Mouse (Mus musculus) layer of hippocampus, adult 11-12 months (tissue): ENCODE results near the gene Disc1.

Experiments
- DNase-seq: peaks from one replicate; pipeline ENCODE4 v3.0.0; 2022; ENCODE audit warnings: low spot score

The Disc1 gene

DNA sequence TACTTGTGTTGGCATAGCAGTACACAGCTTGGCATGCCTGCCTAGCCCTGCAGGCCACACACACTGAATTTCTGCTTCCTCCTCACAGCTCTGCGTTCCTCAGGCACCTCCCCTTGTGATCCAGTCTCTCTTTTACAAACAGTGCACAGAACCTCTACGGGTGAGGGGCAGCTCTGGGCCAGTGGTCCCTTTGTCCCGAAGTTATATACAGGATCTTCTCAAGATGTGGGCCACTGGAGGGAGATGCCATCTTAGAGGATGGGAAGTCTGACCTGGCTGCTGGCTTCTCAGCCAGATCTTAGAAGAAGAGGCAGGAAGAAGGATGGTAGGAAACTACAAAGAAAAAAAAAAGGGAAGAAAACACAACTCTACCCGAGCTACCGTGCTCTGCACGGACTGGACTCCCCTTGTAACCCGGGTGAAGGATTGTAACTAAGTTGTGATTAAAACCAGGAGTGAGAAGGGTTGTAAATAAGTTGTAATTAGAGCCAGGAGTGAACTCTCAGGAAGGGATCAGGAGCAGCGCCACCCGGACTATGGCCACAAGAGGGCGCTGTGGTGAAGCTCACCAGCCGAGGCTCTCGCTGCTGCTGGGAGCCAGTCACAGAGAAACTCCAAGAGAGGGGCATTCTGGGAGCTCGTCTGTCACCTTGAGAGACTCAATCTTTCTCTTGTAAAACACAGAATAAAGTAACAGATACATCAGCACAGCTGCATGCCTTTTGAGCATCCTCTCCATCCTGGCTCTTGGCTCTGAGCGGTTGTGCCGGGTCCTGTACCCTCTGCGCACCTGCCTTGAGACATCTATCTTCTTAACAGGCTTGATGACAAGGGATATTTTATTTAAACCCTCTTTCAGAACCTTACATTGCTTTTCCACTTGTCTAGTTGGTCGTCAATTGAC lies 129.8 kb downstream of the Disc1 start:
- peak; percentile 85 for DNase-seq

DNA sequence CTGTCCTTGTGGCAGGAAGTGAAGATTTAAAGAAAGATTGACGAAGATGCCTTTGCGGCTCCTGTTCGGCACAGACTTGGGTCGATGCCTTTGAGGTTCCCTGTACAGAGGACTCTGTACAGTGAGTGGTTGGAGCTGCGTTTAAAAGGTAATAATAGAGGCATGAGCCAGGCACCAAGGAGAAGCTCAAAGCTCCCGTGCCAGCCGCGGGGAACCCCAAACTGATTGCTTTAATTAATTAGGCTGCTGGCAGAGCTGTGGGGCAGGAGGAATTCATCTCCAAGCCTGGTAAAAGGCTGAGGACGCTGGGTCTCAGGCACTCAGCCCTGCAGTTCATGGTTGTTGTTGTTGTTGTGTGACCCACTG lies 130.4 kb downstream of the Disc1 start:
- DNase-seq, result no peak

DNA sequence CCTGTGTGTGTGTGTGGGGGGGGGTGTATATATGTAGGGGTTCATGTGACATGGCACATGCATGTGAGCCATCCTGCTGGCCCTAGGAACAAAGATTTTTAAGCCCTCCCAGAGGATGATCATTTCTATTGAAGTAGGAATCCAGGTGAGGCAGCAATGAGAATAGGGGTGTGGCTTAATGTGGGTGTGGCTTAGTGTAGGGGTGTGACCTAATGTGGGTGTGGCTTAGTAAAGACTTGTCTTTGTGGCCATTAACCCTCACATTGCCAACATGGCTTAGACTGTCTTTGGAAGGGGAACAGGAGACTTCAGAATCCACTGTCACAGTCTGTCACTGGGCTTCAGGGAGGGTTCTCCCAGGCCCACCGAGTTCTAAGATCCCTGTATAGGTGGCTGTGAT lies 130.9 kb downstream of the Disc1 start:
- no peak for DNase-seq

DNA sequence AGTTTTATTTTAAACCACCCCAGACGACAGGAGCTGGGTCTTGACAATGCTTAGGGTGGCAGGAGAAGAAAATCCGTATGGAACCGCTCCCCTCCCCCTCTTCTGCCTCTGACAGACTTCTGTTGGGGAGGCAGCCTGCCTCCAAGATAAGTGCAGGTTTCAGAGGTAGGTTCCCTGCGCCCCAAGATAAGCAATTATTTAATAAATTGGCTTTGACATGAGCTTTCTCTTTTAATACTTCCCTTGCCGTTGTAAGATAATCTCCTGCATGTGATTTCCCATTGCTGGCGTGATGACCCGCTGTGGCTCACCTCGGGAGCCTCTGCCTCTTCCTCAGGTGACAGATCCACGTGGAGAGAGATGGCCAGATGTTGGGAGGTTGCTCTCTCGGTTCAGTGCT lies 133.0 kb downstream of the Disc1 start:
- no peak for DNase-seq

DNA sequence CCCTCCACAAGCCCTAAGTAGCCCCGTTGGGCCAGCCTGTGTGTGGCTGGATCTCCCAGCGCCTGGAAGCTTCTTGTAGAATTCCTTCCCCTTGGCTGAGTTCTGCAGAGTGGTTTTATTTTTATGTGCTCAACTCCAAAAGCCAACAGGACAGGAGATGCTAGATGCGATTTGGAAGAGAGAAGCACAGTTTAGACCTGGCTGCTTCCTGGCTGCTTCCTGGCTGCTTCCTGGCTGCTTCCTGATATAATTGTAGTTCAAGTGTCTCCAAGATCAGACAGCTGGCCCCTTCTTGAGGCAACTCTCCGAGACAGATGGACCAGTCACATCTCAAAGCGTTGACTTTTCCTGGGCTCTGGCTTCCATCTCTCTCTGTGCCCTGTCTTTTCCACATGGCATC lies 139.7 kb downstream of the Disc1 start:
- DNase-seq, result no peak

DNA sequence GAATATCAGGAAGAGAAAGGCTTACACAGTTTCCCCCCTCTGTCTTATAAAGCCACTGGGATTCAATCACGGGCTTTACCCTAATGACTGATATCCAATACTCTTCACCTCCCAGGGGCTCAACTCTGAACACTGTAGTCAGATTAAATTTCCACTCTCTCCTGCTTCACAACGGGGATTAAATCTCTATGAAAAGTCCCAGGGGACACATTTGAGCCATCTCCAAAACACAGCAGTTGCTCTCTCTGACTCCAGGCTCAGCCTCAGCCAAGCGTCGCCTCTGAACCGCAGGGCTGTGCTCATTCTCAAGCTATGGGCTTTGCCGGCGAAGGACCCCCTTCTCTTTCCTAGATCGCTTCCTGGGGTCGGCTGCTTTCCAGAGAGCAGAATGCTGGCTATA lies 141.1 kb downstream of the Disc1 start:
- DNase-seq, result no peak

DNA sequence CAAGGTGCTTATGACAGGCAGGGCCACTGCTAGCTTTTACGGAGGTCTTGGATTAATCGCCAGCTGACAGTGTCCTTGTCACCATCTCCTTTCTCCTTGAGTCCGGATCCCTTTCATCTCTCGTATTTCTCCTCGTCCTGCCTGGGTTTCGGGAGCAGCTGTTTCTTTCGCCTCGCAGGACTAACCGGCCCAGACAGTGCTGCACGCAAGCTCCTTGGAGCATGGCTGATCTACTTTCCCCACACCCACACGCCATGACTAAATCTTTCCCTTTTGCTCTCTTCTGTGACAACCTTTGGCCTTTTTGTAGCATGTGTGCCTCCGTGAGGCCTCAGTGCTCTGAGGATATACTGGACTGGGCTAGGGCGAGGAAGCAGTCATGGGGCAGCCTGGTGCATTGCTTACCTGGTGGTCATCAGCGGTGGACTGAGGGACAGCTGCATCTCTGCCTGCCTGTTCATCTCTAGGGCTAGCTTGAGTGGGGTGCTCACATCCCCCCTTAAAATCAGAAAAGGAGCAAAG lies 142.6 kb downstream of the Disc1 start:
- no peak for DNase-seq

DNA sequence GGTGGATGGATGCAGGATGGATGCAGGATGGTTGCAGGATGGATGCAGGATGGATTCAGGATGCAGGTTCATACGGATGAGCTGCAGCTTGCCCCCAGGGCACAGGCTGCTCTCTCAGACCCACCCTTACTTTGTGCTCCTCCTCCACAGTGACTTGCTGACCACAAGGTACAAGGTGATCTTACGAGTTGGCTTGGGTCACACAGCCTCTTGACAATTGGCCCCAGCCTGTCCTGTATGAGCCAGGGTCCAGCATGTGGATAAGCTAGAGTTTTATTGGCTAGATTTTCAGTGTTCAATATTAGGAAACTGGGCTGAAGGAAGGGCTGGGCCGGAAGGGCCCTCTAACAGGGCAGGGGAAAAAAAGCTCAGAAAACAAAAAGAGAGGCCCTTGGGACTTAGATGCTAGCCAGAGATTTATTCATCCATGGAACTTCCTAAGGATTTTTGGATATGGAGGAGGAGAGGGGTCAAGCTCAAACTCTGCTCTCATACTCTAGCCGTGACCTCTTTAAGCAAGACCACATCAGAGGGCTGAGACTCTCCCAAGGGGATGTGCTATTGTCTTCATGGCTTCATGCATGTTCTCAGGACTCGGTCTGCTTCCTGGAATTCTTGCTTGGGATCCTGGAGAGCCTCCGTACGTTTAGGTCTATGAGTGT lies 143.5 kb downstream of the Disc1 start:
- no peak for DNase-seq

DNA sequence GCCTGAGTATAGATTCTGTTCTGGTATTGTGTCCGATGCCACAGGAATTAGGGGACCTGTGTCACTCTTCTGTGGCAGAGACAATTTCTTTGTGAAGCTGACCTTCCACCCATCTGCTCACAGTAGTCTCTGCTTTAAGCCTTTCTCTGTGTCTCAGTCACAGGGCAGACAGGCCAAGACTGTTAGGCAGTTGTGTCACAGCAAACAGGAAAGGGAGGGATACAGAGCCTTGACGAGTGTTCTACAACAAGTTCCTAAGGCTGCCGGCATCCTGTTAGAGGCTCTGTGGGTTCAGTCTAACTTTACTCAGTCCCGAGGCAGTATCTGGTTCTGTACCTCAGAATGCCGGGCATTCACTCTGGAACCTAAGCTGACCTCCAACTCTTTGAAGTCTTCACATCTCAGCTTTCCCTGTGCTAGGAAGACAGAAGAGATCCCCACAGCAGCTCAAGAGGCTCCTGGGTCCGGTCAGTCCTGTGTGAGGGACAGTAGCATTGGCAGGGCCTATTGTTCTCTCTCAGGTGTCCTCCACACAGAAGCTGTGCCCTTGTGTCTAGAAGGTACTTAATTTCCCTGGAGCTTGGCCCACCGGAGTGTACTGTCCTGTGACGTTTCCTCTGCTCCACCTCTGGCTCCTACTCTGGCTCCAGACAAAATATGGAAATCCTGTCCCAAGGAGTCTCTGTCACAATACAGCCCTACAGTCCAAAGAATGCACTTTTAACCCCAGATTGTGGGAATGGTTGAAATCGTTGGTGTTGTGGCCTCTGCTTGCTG lies 144.6 kb downstream of the Disc1 start:
- DNase-seq, result no peak

DNA sequence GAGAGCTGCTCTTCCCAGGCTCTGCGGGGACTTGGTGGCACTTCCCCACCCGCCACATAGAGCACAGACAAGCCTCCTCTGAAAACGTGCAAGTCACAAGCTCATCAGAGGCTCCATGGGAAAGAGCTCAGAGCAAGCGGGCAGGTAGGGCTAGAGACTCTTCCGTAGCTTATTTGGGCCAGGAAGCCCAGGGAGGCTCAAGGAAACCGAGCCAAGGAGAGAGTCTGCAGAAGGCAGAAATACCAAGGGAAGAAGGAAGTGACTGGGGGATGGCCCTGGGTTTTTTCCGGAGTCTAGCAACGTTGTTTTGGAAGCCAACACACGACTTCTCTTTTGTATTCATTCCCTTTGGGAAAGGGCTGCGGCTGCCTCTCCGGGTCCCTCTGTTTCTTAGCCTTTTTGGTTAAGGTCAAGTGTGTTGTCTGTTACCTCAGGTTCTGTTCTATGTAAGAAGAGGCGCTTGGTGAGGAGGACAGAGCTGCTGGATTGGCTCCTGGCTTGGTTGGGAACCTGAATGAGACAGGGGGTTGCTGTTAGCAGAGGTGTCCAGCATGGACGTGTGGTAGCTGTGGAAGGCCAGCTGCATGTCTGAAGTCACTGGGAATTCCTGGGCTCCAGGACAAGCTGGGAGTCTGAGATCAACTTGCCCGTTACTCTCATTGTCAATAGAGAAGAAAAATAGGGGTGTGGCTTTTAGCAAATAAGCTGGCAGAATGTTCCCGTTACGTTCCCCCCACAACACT lies 145.4 kb downstream of the Disc1 start:
- no peak for DNase-seq

DNA sequence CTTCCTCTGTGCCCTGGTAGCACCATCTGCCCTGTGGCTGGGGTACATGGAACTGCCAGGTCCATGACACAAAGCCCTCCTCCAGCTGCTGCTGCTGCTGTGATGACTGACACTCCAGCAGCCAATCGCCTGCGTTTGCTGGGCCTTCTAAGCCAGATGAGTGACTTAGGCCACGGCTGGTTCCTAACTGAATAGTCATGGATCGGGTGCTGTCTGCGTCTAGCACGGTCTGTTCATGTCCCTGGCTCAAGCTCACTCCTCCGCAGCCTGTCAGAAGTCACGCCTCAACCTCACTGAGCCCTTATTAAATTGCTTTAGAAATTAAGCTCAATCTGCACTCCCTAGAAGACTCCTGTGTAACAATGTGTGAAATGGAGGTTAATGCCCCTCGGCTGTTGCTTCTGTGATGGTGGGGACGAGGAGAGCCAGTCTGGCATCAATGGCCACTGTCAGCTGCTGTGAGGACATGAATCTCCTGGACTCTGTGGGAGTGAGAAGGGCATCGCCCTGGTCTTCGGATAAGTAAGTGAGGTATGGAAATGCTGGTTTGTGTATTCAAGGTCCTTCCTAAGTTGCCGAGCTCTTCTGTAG lies 146.4 kb downstream of the Disc1 start:
- DNase-seq, result no peak

DNA sequence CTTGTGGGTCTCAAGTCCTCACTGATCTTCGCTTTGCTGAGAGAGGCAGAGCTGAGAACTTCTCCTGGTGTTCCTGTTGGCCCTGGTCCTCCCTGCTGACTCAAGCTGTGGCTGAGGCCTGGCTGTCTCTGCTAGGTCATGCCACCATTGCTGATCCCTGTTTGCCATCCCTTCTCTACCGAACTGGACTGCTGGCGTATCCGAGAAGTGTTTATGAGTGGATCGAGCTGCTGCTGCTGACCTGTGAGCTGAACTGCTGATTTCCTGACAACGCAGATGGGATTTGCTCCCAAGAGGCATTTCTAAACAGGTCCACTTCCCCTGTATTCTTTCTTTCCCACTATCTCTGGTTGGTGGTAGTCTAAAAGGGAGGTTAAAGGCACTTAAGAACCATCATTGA lies 147.7 kb downstream of the Disc1 start:
- DNase-seq, result no peak

DNA sequence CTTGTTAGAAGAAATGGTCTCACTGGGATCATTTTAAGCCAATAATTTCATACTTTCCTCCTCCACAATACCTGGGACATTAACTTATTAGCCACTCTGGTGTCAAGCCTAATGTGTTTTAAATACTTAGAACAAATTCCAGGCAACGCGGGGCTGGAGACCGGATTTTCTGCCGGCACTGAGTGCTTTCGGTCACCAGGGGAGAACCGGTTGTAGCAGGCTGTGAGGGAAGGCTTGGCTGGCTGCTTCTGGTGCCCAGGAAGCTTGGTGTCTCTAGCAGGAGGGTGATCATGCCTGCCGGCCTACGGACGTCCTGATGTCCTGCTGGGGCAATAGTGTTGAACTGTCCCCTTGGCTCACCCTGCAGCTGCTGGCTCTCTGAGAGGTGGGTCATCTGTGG lies 149.0 kb downstream of the Disc1 start:
- DNase-seq, result no peak

DNA sequence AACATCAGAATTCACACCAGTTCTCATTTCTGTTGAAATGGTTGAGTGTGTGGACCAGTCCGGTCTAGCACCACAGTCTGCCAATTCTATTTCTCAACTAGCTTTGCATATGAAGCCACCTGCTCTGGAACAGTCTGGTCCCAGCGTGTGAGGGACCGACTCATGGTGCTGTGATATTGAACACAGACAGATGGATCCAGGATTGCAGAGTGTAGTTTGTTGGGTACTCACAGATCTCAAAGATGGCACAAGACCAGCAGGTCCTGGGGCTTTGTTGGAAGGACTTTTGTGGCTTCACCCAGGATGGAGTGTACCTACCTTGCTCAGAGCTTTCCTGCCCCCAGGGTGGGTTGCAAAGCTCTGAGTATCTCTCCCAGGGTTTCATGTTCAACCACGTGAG lies 151.6 kb downstream of the Disc1 start:
- DNase-seq, result peak; percentile 55

DNA sequence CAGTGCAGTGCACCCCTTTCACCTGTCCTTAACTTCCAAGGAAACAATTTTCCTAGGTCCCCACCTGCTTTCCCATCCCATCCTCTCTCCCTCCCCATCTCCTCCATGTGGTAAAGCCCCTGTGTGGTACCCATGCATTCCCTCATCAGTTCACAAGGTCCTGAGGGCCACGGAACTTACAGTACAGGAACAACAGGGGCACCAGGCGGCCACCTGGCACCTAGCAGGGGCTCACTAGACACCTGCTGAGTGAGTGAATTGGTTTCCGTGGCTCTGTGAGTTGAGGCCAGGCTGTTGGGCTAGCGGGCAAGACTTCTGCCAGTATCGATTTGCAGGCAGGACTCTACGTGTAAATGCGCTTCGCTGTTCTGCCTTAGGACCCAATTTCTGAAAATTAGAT lies 152.4 kb downstream of the Disc1 start:
- no peak for DNase-seq

DNA sequence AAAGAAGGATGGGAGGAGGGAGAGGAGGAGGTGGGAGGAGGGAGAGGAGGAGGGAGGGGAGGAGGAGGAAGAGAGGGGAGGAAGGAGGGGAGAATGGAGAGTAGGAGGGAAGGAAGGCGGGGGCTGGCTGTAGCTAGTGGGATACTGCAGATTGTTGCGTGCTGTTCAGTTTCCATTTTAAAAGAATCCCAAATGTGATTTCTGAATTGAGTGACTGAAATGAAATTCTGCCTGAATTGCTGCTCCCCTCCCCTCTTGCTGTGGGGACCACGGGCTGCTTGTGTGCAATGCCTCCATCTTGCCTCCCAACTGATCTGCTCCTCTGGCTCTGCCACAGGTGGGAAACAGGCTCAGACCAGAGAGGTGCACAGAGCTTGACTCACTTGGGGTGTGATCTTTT lies 153.0 kb downstream of the Disc1 start:
- peak; percentile 46 for DNase-seq

DNA sequence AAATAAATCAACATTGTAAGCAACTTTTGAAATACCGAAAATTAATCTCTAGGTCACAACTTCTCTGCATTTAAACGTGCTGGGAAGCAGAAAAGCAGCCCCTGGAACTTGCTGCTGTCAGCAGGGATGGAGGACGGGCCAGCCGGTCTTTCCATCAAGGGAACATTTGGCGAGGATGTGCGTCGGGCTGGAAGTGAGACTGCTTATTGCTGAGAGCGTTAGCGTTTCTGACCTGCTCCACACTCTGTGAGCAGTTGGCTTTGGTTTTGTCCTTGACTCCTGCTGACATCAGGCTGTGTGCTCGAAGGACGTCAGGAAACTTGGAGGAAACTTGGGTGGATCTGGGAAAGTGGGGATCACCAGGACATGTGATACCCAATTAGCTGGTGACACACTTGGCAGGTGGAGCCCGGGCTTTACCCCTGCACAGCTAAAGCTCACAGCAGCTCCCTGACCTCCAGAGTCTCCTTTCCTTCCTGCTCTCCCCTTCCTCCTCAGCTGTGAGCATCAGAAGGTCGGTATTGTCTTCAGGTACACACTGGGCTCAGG lies 158.7 kb downstream of the Disc1 start:
- no peak for DNase-seq

DNA sequence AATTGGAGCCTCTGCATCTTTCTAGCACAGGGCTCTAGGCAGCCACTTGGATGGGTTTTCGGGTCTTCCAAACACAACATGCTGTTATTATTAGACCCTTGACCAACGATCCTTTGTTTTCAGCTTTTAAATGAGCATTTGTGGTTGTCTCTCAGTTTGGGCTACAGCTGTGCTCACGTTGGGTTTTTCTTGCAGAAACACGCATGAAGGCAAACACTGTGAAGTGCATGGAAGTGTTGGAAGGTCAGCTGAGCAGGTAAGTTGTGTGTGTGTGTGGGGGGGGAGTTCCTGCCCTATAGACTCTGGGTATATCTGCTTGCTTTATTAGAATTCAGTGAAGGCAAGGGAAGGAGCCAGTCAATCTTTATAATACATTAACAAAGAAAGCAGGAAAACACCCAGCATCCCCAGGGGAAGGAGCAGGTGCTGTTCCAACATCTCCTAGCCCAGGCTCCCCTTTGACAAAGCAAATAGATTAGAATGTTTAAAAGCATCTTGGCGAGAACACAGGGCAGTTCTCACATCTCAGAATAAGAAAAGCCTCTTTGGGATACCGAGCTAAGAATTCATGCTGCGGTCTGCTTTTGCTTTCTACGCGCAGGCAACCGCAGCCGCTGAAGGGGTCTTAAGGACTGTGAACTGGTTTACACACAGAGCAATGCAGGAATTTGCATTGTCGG lies 164.0 kb downstream of the Disc1 start:
- DNase-seq, result no peak

DNA sequence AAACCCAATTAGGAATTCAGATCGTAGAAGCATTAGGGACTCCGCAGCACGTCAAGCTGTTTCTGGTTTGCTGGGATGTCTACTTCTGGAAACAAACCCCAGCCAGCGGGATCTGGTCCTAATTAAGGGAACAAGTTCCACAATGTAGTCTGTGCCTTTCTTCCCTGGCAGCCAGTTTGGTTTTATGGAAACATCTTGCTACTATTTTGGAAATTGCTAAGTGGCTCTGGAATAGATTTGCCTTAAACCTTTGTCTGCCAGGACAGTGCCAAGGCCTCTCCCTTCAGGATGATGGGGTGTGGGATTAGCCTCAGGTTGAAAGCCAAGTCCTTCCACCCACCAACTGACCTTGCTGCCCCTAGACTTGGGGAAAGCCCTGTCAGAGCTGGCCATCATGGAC lies 164.7 kb downstream of the Disc1 start:
- peak; percentile 80 for DNase-seq

DNA sequence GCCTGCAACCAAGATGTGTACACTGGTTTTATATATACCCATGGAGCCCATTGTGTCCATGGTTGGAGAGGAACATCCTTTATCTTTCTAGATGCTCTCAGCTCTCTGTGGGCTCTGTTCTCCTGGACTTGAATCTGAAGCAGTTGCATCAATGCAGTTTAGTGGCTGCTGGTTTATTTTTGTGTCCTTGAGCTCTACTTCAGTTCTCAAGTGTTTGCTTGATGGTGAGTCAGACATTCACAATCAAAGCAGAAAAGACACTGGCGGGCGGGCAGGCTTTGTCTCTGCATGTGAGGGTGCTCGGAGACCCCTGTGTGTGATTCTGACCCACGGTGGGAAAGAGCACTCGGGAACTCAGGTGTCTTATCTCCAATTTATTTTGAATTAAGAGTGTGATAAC lies 166.6 kb downstream of the Disc1 start:
- DNase-seq, result no peak

DNA sequence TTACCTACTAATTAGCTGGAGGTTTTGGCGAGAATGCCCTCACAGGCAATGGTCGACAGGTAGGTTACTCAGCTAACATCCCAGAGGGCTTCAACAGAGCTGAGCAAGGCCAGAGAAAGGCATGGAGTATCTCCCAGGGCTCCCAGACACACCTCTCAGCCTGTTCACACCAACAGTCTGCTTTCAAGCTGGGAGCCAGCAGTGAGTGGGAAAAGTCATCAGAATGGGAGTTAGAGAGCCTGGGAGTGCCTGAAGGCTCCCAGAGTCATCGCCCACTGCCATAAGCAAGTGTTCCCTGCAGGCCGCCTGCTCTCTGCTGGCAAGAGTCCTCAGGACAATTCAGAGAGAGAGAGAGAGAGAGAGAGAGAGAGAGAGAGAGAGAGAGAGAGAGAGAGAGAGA lies 167.1 kb downstream of the Disc1 start:
- no peak for DNase-seq
